Mouse (Mus musculus): ENCODE measurements around the gene Hist1h4f. TPM values are rescaled to one million over a fixed set of nuclear protein-coding genes. Genes with fewer than 3 reads are reported as not detected.

The Hist1h4f gene
- polyA plus RNA-seq, 1 experiment from 2014 or later: not detected

Other genes starting within 250 kb of the Hist1h4f start
- gene Zfp322a, start 182.4 kb downstream of the Hist1h4f start, polyA plus RNA-seq (2021; fragmentation: Nextera tagmentation): 11.4 and 15.5 TPM in 2 replicates
- 7.6 and 8.6 TPM in 2 replicates for gene Abt1, start 127.8 kb downstream of the Hist1h4f start, polyA plus RNA-seq (2021; fragmentation: Nextera tagmentation)
- 0.03 TPM in 1 of 2 replicates, not detected in the other for gene Btn1a1, start 85.7 kb downstream of the Hist1h4f start, polyA plus RNA-seq (2021; fragmentation: Nextera tagmentation)
- gene Btn2a2, start 62.8 kb downstream of the Hist1h4f start, polyA plus RNA-seq (2021; fragmentation: Nextera tagmentation): 0.49 and 0.70 TPM in 2 replicates
- gene Hist1h4h, start 20.6 kb downstream of the Hist1h4f start, polyA plus RNA-seq (2021; fragmentation: Nextera tagmentation): 37.4 and 58.8 TPM in 2 replicates
- 0.54 TPM in 1 of 2 replicates, not detected in the other for gene Hist1h2af, start 17.7 kb downstream of the Hist1h4f start, polyA plus RNA-seq (2021; fragmentation: Nextera tagmentation)
- not detected in 2 replicates for gene Hist1h3g, start 16.2 kb downstream of the Hist1h4f start, polyA plus RNA-seq (2021; fragmentation: Nextera tagmentation)
- gene Hist1h2bh, start 8.3 kb downstream of the Hist1h4f start, polyA plus RNA-seq (2021; fragmentation: Nextera tagmentation): 0.20 and 0.25 TPM in 2 replicates
- gene Hist1h3f, start 7.6 kb downstream of the Hist1h4f start, polyA plus RNA-seq (2021; fragmentation: Nextera tagmentation): 0.13 and 0.29 TPM in 2 replicates
- gene Hist1h1d, start 1.6 kb upstream of the Hist1h4f start, polyA plus RNA-seq (2021; fragmentation: Nextera tagmentation): 0.02 and 0.05 TPM in 2 replicates
- 0.88 and 1.3 TPM in 2 replicates for gene Hist1h3e, start 10.7 kb upstream of the Hist1h4f start, polyA plus RNA-seq (2021; fragmentation: Nextera tagmentation)
- 4.0 and 7.7 TPM in 2 replicates for gene Hist1h2ae, start 19.6 kb upstream of the Hist1h4f start, polyA plus RNA-seq (2021; fragmentation: Nextera tagmentation)
- gene Hist1h2bg, start 19.7 kb upstream of the Hist1h4f start, polyA plus RNA-seq (2021; fragmentation: Nextera tagmentation): 1.3 and 2.6 TPM in 2 replicates
- 0.73 TPM in 1 of 2 replicates, not detected in the other for gene Hist1h2bf, start 22.5 kb upstream of the Hist1h4f start, polyA plus RNA-seq (2021; fragmentation: Nextera tagmentation)
- gene Hist1h2ad, start 22.7 kb upstream of the Hist1h4f start, polyA plus RNA-seq (2021; fragmentation: Nextera tagmentation): 0.59 TPM in 1 of 2 replicates, not detected in the other
- gene Hist1h3d, start 24.1 kb upstream of the Hist1h4f start, polyA plus RNA-seq (2021; fragmentation: Nextera tagmentation): 0.18 and 0.33 TPM in 2 replicates
- gene Hist1h4d, start 29.9 kb upstream of the Hist1h4f start, polyA plus RNA-seq (2021; fragmentation: Nextera tagmentation): 6.4 and 8.7 TPM in 2 replicates
- gene Hist1h2be, start 69.5 kb upstream of the Hist1h4f start, polyA plus RNA-seq (2021; fragmentation: Nextera tagmentation): 3.2 TPM in 2 replicates
- 7.8 and 10.6 TPM in 2 replicates for gene Hist1h1e, start 70.9 kb upstream of the Hist1h4f start, polyA plus RNA-seq (2021; fragmentation: Nextera tagmentation)
- 0.88 and 1.6 TPM in 2 replicates for gene Hist1h2ac, start 132.3 kb upstream of the Hist1h4f start, polyA plus RNA-seq (2021; fragmentation: Nextera tagmentation)
- gene Hist1h2bc, start 132.6 kb upstream of the Hist1h4f start, polyA plus RNA-seq (2021; fragmentation: Nextera tagmentation): 101 and 115 TPM in 2 replicates
- not detected in 2 replicates for gene Hist1h1t, start 144.2 kb upstream of the Hist1h4f start, polyA plus RNA-seq (2021; fragmentation: Nextera tagmentation)
- 2.1 and 4.0 TPM in 2 replicates for gene Hist1h4c, start 146.8 kb upstream of the Hist1h4f start, polyA plus RNA-seq (2021; fragmentation: Nextera tagmentation)
- 3.9 and 4.3 TPM in 2 replicates for gene Hfe, start 159.2 kb upstream of the Hist1h4f start, polyA plus RNA-seq (2021; fragmentation: Nextera tagmentation)
- 7.4 and 7.6 TPM in 2 replicates for gene Hist1h1c, start 187.2 kb upstream of the Hist1h4f start, polyA plus RNA-seq (2021; fragmentation: Nextera tagmentation)
- 0.53 TPM in 1 of 2 replicates, not detected in the other for gene Hist1h3c, start 194.0 kb upstream of the Hist1h4f start, polyA plus RNA-seq (2021; fragmentation: Nextera tagmentation)
- gene Hist1h2bb, start 195.1 kb upstream of the Hist1h4f start, polyA plus RNA-seq (2021; fragmentation: Nextera tagmentation): 0.45 TPM in 1 of 2 replicates, not detected in the other
- gene Hist1h2ab, start 199.5 kb upstream of the Hist1h4f start, polyA plus RNA-seq (2021; fragmentation: Nextera tagmentation): 2.6 and 2.8 TPM in 2 replicates
- 0.40 TPM in 1 of 2 replicates, not detected in the other for gene Hist1h3b, start 200.6 kb upstream of the Hist1h4f start, polyA plus RNA-seq (2021; fragmentation: Nextera tagmentation)
- gene Hist1h4b, start 205.4 kb upstream of the Hist1h4f start, polyA plus RNA-seq (2021; fragmentation: Nextera tagmentation): not detected in 2 replicates
- gene Hist1h4a, start 209.6 kb upstream of the Hist1h4f start, polyA plus RNA-seq (2021; fragmentation: Nextera tagmentation): 0.47 TPM in 1 of 2 replicates, not detected in the other
- gene Hist1h3a, start 210.7 kb upstream of the Hist1h4f start, polyA plus RNA-seq (2021; fragmentation: Nextera tagmentation): not detected in 2 replicates
- not detected in 2 replicates for gene Hist1h1a, start 212.0 kb upstream of the Hist1h4f start, polyA plus RNA-seq (2021; fragmentation: Nextera tagmentation)
- not detected in 2 replicates for gene Trim38, start 218.3 kb upstream of the Hist1h4f start, polyA plus RNA-seq (2021; fragmentation: Nextera tagmentation)